Mouse (Mus musculus): ENCODE measurements around the gene Slc18a2. TPM values are rescaled to one million over a fixed set of nuclear protein-coding genes. Genes with fewer than 3 reads are reported as not detected.

Slc18a2 gene
- polyA plus RNA-seq (2012; rRNA removed; ENCODE audit: low replicate concordance): 0.18 and 0.85 TPM in 2 replicates

GRCm38 (mm10) chr19:59260718-59261442 is at the start of gene Slc18a2:
Slc18a2 (plus strand) TSS chr19:59260896.

DNA sequence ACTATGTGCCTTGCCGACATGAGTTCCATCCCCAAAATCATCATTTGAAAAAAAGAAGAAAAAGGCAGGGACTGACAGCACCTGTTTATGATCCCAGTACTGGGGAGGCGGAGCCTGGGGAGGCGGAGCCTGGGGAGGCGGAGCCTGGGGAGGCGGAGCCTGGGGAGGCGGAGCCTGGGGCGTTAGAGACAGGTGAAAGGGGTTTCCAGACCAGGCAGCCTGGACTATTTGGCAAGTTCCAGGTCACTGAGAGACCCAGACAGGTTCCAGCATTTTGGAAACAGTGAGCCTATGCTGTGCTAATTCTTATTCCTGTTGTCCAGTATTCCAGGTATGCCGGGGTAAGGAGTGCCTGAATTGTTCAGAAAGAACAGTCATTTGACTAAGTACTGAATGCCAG is 41.7 kb upstream of the Slc18a2 start, which contains the start of gene Kcnk18:
TSS of gene Kcnk18 (plus strand) at position 224 of the 400 bp plus-strand sequence.

DNA sequence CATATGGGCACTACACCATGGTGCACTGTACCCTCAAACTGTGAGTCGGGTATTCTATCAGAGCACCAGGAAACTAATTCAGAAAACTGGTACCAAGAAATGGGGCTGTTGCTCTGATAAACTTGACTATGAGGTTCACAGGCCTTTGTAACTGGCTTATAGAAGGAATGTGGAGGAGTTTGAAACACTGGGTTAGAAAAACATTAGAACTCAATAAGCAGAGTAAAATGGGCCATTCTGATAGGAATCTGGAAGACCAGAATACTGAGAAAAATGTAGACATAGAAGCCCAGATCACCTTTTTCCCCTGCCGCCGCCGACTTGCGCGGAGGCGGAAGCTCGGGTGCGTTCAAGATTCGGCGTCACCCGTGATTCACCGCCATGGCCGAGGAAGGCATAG is 61.3 kb downstream of the Slc18a2 start, which contains the start of gene Rps12-ps3:
TSS of gene Rps12-ps3 (plus strand) at position 301 of the 400 bp plus-strand sequence.

Other genes with a start within 250 kb of the Slc18a2 start
- gene Shtn1, start 184.8 kb upstream of the Slc18a2 start, polyA plus RNA-seq (2012; rRNA removed; ENCODE audit: low replicate concordance): 0.45 and 1.3 TPM in 2 replicates
- gene Vax1, start 90.8 kb upstream of the Slc18a2 start, polyA plus RNA-seq (2012; rRNA removed; ENCODE audit: low replicate concordance): not detected in 2 replicates
- gene Kcnk18, start 41.7 kb upstream of the Slc18a2 start, polyA plus RNA-seq (2012; rRNA removed; ENCODE audit: low replicate concordance): not detected in 2 replicates
- 1,637 and 2,353 TPM in 2 replicates for gene Rps12-ps3, start 61.4 kb downstream of the Slc18a2 start, polyA plus RNA-seq (2012; rRNA removed; ENCODE audit: low replicate concordance)
- 6.1 and 7.9 TPM in 2 replicates for gene Pdzd8, start 84.9 kb downstream of the Slc18a2 start, polyA plus RNA-seq (2012; rRNA removed; ENCODE audit: low replicate concordance)
- gene Emx2, start 197.5 kb downstream of the Slc18a2 start, polyA plus RNA-seq (2012; rRNA removed; ENCODE audit: low replicate concordance): not detected in 2 replicates

Data from duodenum, adult 2 months (tissue).